Mouse (Mus musculus): ENCODE data around the gene Gm21883. TPM values are rescaled to one million over a fixed set of nuclear protein-coding genes. Genes with fewer than 3 reads are reported as not detected.
"Not testable (repeated sequence)": the region's sequence is repeated elsewhere in the genome, so short reads cannot be mapped to it uniquely, and the experiment has no call there.

Gene Gm21883
- not detected in 2 replicates for polyA plus RNA-seq (2015; fragmentation: Nextera tagmentation; extraction: Ambion mirVana)

GRCm38 (mm10) chrX:31574183-31574582 is at the start of gene Gm21883:
TSS of gene Gm21883 (minus strand) at chrX:31574283.
- H3K27ac ChIP-seq (ENCODE audit: low read length); H3K4me3 ChIP-seq (ENCODE audit: low read length); ATAC-seq (replicated peaks; ENCODE audit: extremely low read depth, insufficient read depth, low FRiP score); H3K4me1 ChIP-seq (ENCODE audit: control insufficient read depth, insufficient read depth, low read length); H3K9ac ChIP-seq (ENCODE audit: low read length); H3K9me3 ChIP-seq (replicated peaks; ENCODE audit: control insufficient read depth, low read length); H3K4me2 ChIP-seq (ENCODE audit: low read depth, low read length); H3K27me3 ChIP-seq (ENCODE audit: control insufficient read depth, insufficient read depth, low read length); H3K36me3 ChIP-seq (ENCODE audit: control insufficient read depth, insufficient read depth): not testable (repeated sequence)
- WGBS = no CpG with 5 or more reads among the region's 1 CpGs

GRCm38 (mm10) chrX:31618820-31619219 is 44.7 kb upstream of the Gm21883 start, which contains the start of gene Spin2e:
TSS of gene Spin2e (minus strand) at chrX:31618920.
- not testable (repeated sequence) for H3K4me2 ChIP-seq (ENCODE audit: low read depth, low read length); H3K4me1 ChIP-seq (ENCODE audit: control insufficient read depth, insufficient read depth, low read length); H3K9me3 ChIP-seq (replicated peaks; ENCODE audit: control insufficient read depth, low read length); H3K27ac ChIP-seq (ENCODE audit: low read length); H3K9ac ChIP-seq (ENCODE audit: low read length); ATAC-seq (replicated peaks; ENCODE audit: extremely low read depth, insufficient read depth, low FRiP score); H3K27me3 ChIP-seq (ENCODE audit: control insufficient read depth, insufficient read depth, low read length); H3K4me3 ChIP-seq (ENCODE audit: low read length); H3K36me3 ChIP-seq (ENCODE audit: control insufficient read depth, insufficient read depth)
- 75% methylated on average over 1 of the region's 2 CpGs for WGBS

Other genes with a start within 250 kb of the Gm21883 start
- not detected in 2 replicates for gene Btbd35f26, start 237.8 kb downstream of the Gm21883 start, polyA plus RNA-seq (2015; fragmentation: Nextera tagmentation; extraction: Ambion mirVana)
- gene Btbd35f19, start 190.4 kb downstream of the Gm21883 start, polyA plus RNA-seq (2015; fragmentation: Nextera tagmentation; extraction: Ambion mirVana) = not detected in 2 replicates
- not detected in 2 replicates for gene Spin2e, start 44.6 kb upstream of the Gm21883 start, polyA plus RNA-seq (2015; fragmentation: Nextera tagmentation; extraction: Ambion mirVana)
- gene Btbd35f25, start 142.9 kb upstream of the Gm21883 start, polyA plus RNA-seq (2015; fragmentation: Nextera tagmentation; extraction: Ambion mirVana) = not detected in 2 replicates